Mouse (Mus musculus) bone marrow, adult 2 months (tissue): ENCODE measurements at regions not wholly inside any gene's neighbourhood (a gene's known extent, or its start where the extent isn't known, plus 50 kb on each side); places are given as distances from the start of the nearest gene placed in this dataset.

Source experiments
- H3K27ac ChIP-seq: fragments of 200-500 bp; 2 replicates; pipeline ENCODE4 v1.5.1; 2012; ENCODE audit warnings: low read depth, mild to moderate bottlenecking, control low read depth, inconsistent platforms, low read length; ENCODE audit not compliant: control insufficient read depth, poor library complexity, insufficient read depth
- H3K4me1 ChIP-seq: fragments of 200-500 bp; 2 replicates; pipeline ENCODE4 v1.6.1; 2011; ENCODE audit warnings: low read length; ENCODE audit not compliant: control insufficient read depth, insufficient read depth
- H3K4me3 ChIP-seq: fragments of 200-500 bp; replicated peaks from 2 replicates; pipeline ENCODE3; 2011; ENCODE audit warnings: mild to moderate bottlenecking, low read depth, low read length, control low read depth; ENCODE audit not compliant: control insufficient read depth
- CTCF ChIP-seq: fragments of 200-500 bp; IDR thresholded peaks from 2 replicates; pipeline ENCODE4 v1.5.1; 2011; ENCODE audit warnings: low read length, control low read depth; ENCODE audit not compliant: control insufficient read depth, insufficient read depth
- POLR2A ChIP-seq: fragments of 200-500 bp; IDR thresholded peaks from 2 replicates; pipeline ENCODE4 v1.6.1; 2011; ENCODE audit warnings: low read depth, mild to moderate bottlenecking, control low read depth, low read length, borderline replicate concordance; ENCODE audit not compliant: control insufficient read depth
- WGBS: fragments of 180-500 bp; shearing (Covaris S2); methylation state at CpG from one replicate; pipeline ENCODE4 v1.1.7; 2018; 5-methylcytosine and 5-hydroxymethylcytosine counted together

DNA sequence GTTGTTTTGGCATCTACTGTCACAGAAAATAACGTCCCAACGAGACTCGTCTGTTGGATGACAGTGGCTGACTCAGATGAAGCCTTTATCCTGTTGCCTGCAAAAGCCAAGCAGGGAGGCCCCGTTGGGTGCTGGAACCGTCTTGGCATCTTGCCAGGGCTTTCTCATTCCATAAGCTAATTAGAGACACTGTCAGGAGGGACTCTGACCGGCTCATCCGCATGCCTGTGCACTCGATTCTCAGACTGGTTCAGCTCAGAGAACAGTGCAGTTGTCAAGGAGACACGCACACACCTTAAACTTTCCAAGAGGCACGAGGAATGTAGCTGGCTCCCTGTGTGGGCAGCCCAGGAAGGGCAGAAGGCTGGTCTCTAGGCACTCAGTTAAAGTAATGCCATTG lies 169.0 kb upstream of the Sulf2 start:
- no peak overlapping the region for H3K27ac ChIP-seq
- WGBS: 85% methylated on average over 10 of the region's 10 CpGs
- no peak overlapping the region for H3K4me3 ChIP-seq
- H3K4me1 ChIP-seq: peaks cover 2% of the 10 kb centered on the region
- TF ChIP-seq POLR2A (no peak), CTCF (no peak)

DNA sequence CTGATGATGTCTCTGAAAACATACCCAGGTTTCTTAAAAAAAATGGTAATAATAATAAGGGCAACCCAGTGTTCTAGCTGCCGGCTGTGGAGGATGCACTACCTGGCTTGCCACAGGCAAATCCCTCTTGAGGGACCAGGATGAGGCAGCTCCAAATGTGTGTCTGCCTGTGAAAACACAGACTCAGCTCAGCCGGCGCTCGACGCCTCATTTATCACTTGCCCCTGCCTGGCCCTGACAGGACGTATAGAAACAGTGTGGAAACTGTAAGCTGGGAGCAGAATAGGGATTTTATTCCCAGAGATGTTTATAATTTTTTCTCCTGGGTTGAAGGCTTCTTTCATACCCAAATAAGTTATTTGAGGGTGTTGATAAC lies 167.2 kb upstream of the Sulf2 start:
- Histone ChIP-seq H3K4me1 (peaks cover 2% of the 10 kb centered on the region), H3K27ac (no peak overlapping the region), H3K4me3 (no peak overlapping the region)
- WGBS: 82% methylated on average over 6 of the region's 6 CpGs
- no peak for TF ChIP-seq POLR2A

DNA sequence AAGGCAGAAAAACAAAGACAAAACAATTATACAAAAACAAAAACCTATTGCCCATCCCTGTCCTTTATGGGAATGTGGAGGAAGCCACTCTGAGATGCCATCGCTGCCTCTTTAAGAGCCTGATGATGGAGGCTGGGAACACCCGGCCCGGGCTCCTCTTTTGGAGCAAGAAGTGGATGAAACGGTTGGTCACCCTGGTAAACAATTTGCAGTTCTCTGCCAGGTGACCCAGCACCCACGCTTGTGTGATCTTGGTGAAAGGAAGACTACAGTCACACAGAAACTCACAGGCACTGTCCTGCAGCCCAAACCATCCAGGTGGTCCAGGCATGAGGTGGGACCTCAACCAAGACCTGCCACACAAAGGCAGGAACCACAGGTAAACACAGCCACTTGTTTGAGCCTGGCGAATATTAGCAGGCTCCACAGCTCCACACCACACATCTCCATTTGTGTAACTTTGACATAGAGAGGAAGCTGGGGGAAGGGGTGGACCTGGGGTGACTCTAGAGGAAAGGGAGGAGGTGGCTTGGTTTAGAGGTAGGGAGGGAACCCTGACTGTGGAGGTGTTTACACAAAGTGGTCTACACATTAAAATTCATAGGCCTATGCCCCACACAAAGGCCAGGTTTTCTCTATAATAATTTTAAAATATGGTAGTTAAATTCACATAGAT lies 166.7 kb upstream of the Sulf2 start:
- Histone ChIP-seq H3K27ac (no peak overlapping the region), H3K4me3 (no peak overlapping the region), H3K4me1 (peaks cover 2% of the 10 kb centered on the region)
- no peak for TF ChIP-seq CTCF
- TF ChIP-seq POLR2A: no peak
- WGBS: 44% methylated on average over 6 of the region's 6 CpGs

DNA sequence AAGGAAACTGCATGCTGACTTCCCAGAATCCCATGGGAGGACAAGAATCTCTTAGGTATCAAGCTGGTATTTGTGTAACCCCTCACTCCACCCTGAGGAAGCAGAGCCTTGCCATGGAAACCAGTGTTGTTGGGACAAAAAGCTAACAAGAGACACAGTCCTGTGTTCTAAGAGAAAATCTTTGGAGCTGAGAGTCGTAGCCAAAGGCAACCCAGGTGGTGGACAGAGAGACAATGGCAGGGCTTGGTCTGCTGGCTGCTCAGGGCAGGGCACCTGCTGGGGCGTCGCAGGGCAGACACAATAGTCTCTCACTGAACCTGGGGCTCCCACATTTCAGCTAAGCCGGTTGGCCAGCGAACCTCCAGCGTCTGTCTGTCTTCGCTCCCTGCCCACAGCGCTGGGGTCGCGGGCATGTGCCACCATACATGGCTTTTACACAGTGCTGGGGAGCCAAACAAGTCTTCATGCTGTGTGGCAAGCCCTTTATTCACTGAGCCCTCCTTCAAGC lies 161.0 kb upstream of the Sulf2 start:
- Histone ChIP-seq H3K4me1 (no peaks in the 10 kb centered on the region), H3K27ac (no peak overlapping the region), H3K4me3 (no peak overlapping the region)
- WGBS: 78% methylated on average over 10 of the region's 10 CpGs
- TF ChIP-seq POLR2A (no peak), CTCF (no peak)

DNA sequence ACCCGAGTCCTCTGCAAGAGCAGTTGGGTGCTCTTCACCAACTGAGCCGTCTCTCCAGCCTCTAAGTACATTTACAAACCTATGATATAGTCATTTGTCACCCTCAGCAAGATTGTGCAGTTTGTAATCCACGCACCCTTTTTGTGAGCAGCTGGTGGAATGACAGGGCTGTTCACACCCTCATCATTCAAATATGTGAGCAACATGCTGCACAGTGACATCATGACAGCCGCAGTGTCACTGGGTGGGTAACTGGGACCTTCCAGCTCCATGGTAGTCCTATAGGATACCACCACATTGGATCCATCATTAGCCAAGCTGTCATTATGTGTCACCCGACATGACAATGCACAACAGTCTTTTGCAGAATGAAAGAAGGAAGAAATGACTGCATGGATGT lies 155.0 kb upstream of the Sulf2 start:
- 77% methylated on average over 5 of the region's 5 CpGs for WGBS
- no peak overlapping the region for H3K27ac ChIP-seq
- TF ChIP-seq CTCF (no peak), POLR2A (no peak)

DNA sequence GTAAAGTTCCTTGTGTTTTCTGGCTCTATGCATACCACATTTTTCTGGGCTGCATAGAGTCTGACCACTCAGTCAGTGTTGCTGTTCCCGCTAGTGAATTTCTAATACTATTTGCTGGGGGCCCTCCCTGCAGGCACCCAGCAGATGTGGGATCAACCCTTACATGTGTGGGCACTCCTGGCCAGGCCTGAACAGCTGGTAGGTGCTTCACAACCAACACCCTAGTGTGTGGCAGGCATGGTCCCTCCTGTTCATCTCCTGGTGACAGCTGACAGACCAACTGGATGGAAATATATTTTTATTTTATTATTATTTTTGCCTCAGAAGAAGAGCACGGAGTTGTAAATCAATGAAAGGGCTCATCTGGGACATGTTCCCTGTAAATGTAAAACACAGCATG lies 154.4 kb upstream of the Sulf2 start:
- Histone ChIP-seq H3K4me3 (no peak overlapping the region), H3K4me1 (no peaks in the 10 kb centered on the region), H3K27ac (no peak overlapping the region)
- 84% methylated on average over 2 of the region's 2 CpGs for WGBS
- no peak for TF ChIP-seq POLR2A
- no peak for TF ChIP-seq CTCF

More for the DNA sequence above, 155.0 kb upstream of the Sulf2 start:
- Histone ChIP-seq H3K4me3 (no peak overlapping the region), H3K4me1 (no peaks in the 10 kb centered on the region)

DNA sequence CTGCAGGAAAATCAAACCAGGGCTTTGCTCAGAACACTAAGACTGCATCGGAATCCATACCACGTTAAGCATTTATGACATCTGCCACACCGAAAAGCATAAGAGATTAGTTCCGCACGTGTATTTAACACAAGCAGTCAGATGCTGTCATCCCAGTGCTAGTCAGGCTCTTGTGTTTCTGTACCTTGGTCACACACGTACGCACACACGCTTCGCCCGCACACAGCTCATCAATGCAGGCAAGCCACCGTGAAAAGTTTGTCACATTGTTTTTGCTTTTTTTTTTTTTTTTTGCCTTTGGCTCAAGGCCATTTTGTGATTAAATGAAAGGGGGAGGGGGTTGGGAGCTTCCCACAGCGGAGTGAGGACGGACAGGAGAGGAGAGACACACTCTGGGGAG lies 152.1 kb upstream of the Sulf2 start:
- no peaks in the 10 kb centered on the region for H3K4me1 ChIP-seq
- WGBS: 90% methylated on average over 13 of the region's 13 CpGs
- no peak overlapping the region for H3K4me3 ChIP-seq
- TF ChIP-seq CTCF (no peak), POLR2A (no peak)
- no peak overlapping the region for H3K27ac ChIP-seq

DNA sequence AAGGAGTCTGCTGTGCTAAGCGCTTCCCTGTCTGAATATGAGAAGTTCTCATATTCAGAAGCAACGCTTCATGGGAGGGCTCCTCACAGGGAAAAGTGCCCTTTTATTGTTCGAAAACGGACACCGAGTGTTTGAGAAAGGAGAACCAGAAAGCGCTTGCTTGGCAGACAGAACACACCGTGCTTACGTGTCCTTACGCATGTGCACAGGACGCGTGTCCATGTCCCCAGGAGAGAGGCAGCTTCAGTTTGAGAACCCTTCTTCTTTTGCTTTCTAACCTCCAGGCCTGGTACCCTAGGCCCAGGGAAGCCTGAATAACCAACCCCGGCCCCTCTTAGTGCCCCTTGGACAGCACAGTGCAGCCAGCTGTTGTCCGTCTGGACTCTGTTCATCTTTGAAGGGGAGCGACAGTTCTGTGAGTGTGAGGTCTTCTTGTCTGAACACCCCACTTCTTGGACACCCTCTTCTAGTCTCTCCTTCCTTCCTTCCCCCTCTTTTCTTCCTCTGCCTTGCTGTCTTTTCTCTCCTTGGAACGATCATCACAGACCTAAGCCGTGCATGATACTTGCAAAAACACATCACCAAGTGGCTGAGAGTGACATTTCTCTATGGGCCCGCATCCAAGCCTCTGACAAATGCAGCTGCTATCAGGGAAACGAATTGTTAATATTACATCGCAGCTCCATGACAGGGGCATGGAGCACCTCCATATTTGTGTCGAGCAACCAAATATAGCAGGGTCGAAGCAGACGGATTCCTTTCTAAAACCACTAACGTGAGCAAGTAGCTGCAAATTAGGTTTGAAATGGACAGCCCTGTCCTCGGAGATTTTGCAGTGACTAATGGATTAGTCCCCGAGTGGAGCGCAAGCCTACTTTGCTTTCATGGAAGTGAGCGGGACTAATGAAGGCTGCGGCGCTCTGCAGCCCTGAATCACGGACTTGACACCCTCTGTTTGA lies 149.9 kb upstream of the Sulf2 start:
- Histone ChIP-seq H3K4me3 (no peak overlapping the region), H3K4me1 (no peaks in the 10 kb centered on the region), H3K27ac (no peak overlapping the region)
- WGBS: 85% methylated on average over 30 of the region's 30 CpGs
- TF ChIP-seq CTCF: no peak
